Mouse (Mus musculus) MEL (cell line): Measurements from ENCODE around the gene Bud31. TPM values are rescaled to one million over a fixed set of nuclear protein-coding genes. Genes with fewer than 3 reads are reported as not detected.

Source experiments
- DNase-seq: peaks from one replicate; pipeline ENCODE4 v3.0.0; 2011; ENCODE audit warnings: low read depth, low spot score
- H3K27ac ChIP-seq: 2 replicates; pipeline ENCODE4 v1.5.1; 2012; ENCODE audit warnings: low read depth, mild to moderate bottlenecking, control low read depth, low read length, moderate library complexity; ENCODE audit not compliant: control insufficient read depth
- H3K27me3 ChIP-seq, 2 experiments: fragments of 150-350 bp in 1 of 2; sonication (generic) in 1 of 2; 2 replicates each; pipeline ENCODE4 v1.6.1; 2012; ENCODE audit warnings: low read length in 2 of 2, mild to moderate bottlenecking in 2 of 2, improper control_type of control experiment in 1 of 2, moderate library complexity in 1 of 2; ENCODE audit not compliant: insufficient read depth in 2 of 2, control insufficient read depth in 1 of 2
- H3K36me3 ChIP-seq, 2 experiments: 2 replicates each; pipeline ENCODE4 v1.6.1; 2012 to 2014; ENCODE audit warnings: low read length in 2 of 2, improper control_type of control experiment in 1 of 2, inconsistent platforms in 1 of 2, mild to moderate bottlenecking in 1 of 2; ENCODE audit not compliant: insufficient read depth in 2 of 2, control insufficient read depth in 1 of 2
- H3K4me1 ChIP-seq, 2 experiments: fragments of 150-350 bp in 1 of 2; sonication (generic) in 1 of 2; 2 replicates each; pipeline ENCODE4 v1.6.1; 2012; ENCODE audit warnings: low read length in 2 of 2, improper control_type of control experiment in 1 of 2, mild to moderate bottlenecking in 1 of 2; ENCODE audit not compliant: insufficient read depth in 2 of 2, control insufficient read depth in 1 of 2
- H3K4me3 ChIP-seq, 2 experiments: fragments of 150-350 bp in 1 of 2; sonication (generic) in 1 of 2; 2 replicates each; pipeline ENCODE4 v1.5.1; 2012; ENCODE audit warnings: low read depth in 2 of 2, low read length in 2 of 2, mild to moderate bottlenecking in 2 of 2, moderate library complexity in 2 of 2, control low read depth in 1 of 2, improper control_type of control experiment in 1 of 2; ENCODE audit not compliant: control insufficient read depth in 1 of 2, insufficient read depth in 1 of 2
- H3K79me2 ChIP-seq: 2 replicates; pipeline ENCODE4 v1.6.1; 2012; ENCODE audit warnings: mild to moderate bottlenecking, low read length, moderate library complexity; ENCODE audit not compliant: control insufficient read depth, poor library complexity, insufficient read depth
- H3K9ac ChIP-seq: 2 replicates; pipeline ENCODE4 v1.6.1; 2012; ENCODE audit warnings: low read depth, mild to moderate bottlenecking, control low read depth, low read length, moderate library complexity; ENCODE audit not compliant: control insufficient read depth, poor library complexity, severe bottlenecking
- H3K9me3 ChIP-seq: fragments of 150-350 bp; sonication (generic); replicated peaks from 2 replicates; pipeline ENCODE4 v1.6.1; 2012; ENCODE audit warnings: mild to moderate bottlenecking, low read length, improper control_type of control experiment, moderate library complexity; ENCODE audit not compliant: insufficient read depth
- CHD1 ChIP-seq: IDR thresholded peaks from 2 replicates; pipeline ENCODE4 v1.6.1; 2012; ENCODE audit warnings: low read depth, mild to moderate bottlenecking, inconsistent platforms, low read length, improper control_type of control experiment
- CTCF ChIP-seq, 3 experiments: IDR thresholded peaks in 2 of 3; conservative IDR thresholded peaks in 1 of 3; 2 replicates each; pipeline ENCODE4 v1.5.1; 2011 to 2012; ENCODE audit warnings: low read length in 3 of 3, low read depth in 2 of 3, mild to moderate bottlenecking in 2 of 3, improper control_type of control experiment in 1 of 3, inconsistent platforms in 1 of 3, mixed read lengths in 1 of 3, moderate library complexity in 1 of 3; ENCODE audit not compliant: control insufficient read depth in 1 of 3, insufficient read depth in 1 of 3, poor library complexity in 1 of 3, severe bottlenecking in 1 of 3
- EP300 ChIP-seq, 2 experiments: IDR thresholded peaks; 2 replicates each; pipeline ENCODE4 v1.6.1; 2011; ENCODE audit warnings: improper control_type of control experiment in 2 of 2, low read length in 2 of 2, low read depth in 1 of 2, mild to moderate bottlenecking in 1 of 2
- ETS1 ChIP-seq: IDR thresholded peaks from 2 replicates; pipeline ENCODE4 v1.6.1; 2012; ENCODE audit warnings: low read depth, mild to moderate bottlenecking, inconsistent platforms, low read length, improper control_type of control experiment, moderate library complexity
- GATA1 ChIP-seq: IDR thresholded peaks from 2 replicates; pipeline ENCODE4 v1.6.1; 2011; ENCODE audit warnings: low read depth, low read length, improper control_type of control experiment
- HCFC1 ChIP-seq: IDR thresholded peaks from 2 replicates; pipeline ENCODE4 v1.6.1; 2012; ENCODE audit warnings: low read depth, mild to moderate bottlenecking, inconsistent platforms, low read length, improper control_type of control experiment, moderate library complexity
- JUND ChIP-seq: IDR thresholded peaks from 2 replicates; pipeline ENCODE4 v1.6.1; 2011; ENCODE audit warnings: low read depth, mild to moderate bottlenecking, improper control_type of control experiment, low read length
- KAT2A ChIP-seq: conservative IDR thresholded peaks from 2 replicates; pipeline ENCODE4 v1.6.1; 2012; ENCODE audit warnings: low read depth, low read length, improper control_type of control experiment, inconsistent platforms
- MAX ChIP-seq: IDR thresholded peaks from 2 replicates; pipeline ENCODE4 v1.6.1; 2011; ENCODE audit warnings: low read length, improper control_type of control experiment
- MAZ ChIP-seq: IDR thresholded peaks from 2 replicates; pipeline ENCODE4 v1.6.1; 2012; ENCODE audit warnings: low read depth, mild to moderate bottlenecking, inconsistent platforms, low read length, improper control_type of control experiment
- MEF2A ChIP-seq: IDR thresholded peaks from 2 replicates; pipeline ENCODE4 v1.6.1; 2014; ENCODE audit warnings: low read depth, mild to moderate bottlenecking, inconsistent platforms, low read length, improper control_type of control experiment; ENCODE audit not compliant: poor library complexity, insufficient replicate concordance, severe bottlenecking; ENCODE audit errors: extremely low read depth
- MXI1 ChIP-seq: IDR thresholded peaks from 2 replicates; pipeline ENCODE4 v1.6.1; 2011; ENCODE audit warnings: mild to moderate bottlenecking, low read depth, low read length, improper control_type of control experiment
- NELFE ChIP-seq: IDR thresholded peaks from 2 replicates; pipeline ENCODE4 v1.6.1; 2011; ENCODE audit warnings: low read depth, low read length, improper control_type of control experiment
- POLR2AphosphoS2 ChIP-seq: IDR thresholded peaks from 2 replicates; pipeline ENCODE4 v1.6.1; 2011; ENCODE audit warnings: low read length, improper control_type of control experiment
- RAD21 ChIP-seq: IDR thresholded peaks from 2 replicates; pipeline ENCODE4 v1.6.1; 2011; ENCODE audit warnings: mild to moderate bottlenecking, low read depth, low read length, improper control_type of control experiment
- SIN3A ChIP-seq: IDR thresholded peaks from 2 replicates; pipeline ENCODE4 v1.6.1; 2012; ENCODE audit warnings: low read length, improper control_type of control experiment, inconsistent platforms
- SMC3 ChIP-seq: IDR thresholded peaks from 2 replicates; pipeline ENCODE4 v1.6.1; 2011; ENCODE audit warnings: low read depth, low read length, improper control_type of control experiment
- TAL1 ChIP-seq: IDR thresholded peaks from 2 replicates; pipeline ENCODE4 v1.6.1; 2012; ENCODE audit warnings: mild to moderate bottlenecking, inconsistent platforms, low read length, moderate library complexity, mixed read lengths
- TBP ChIP-seq: IDR thresholded peaks from 2 replicates; pipeline ENCODE4 v1.8.0; 2011; ENCODE audit warnings: low read depth, low read length, improper control_type of control experiment
- TCF12 ChIP-seq: IDR thresholded peaks from 2 replicates; pipeline ENCODE4 v1.6.1; 2014; ENCODE audit warnings: low read depth, mild to moderate bottlenecking, inconsistent platforms, low read length, improper control_type of control experiment, moderate library complexity
- UBTF ChIP-seq: IDR thresholded peaks from 2 replicates; pipeline ENCODE4 v1.6.1; 2012; ENCODE audit warnings: low read depth, mild to moderate bottlenecking, inconsistent platforms, low read length, improper control_type of control experiment, moderate library complexity, borderline replicate concordance; ENCODE audit not compliant: insufficient read depth
- USF1 ChIP-seq: IDR thresholded peaks from 2 replicates; pipeline ENCODE4 v1.6.1; 2014; ENCODE audit warnings: low read depth, mild to moderate bottlenecking, inconsistent platforms, low read length, improper control_type of control experiment, moderate library complexity
- USF2 ChIP-seq, 2 experiments: IDR thresholded peaks; 2 replicates each; pipeline ENCODE4 v1.6.1; 2011 to 2012; ENCODE audit warnings: improper control_type of control experiment in 2 of 2, low read length in 2 of 2, borderline replicate concordance in 1 of 2, inconsistent platforms in 1 of 2, low read depth in 1 of 2, mild to moderate bottlenecking in 1 of 2; ENCODE audit not compliant: insufficient read depth in 1 of 2
- ZC3H11A ChIP-seq: IDR thresholded peaks from 2 replicates; pipeline ENCODE4 v1.6.1; 2012; ENCODE audit warnings: low read depth, mild to moderate bottlenecking, inconsistent platforms, low read length, improper control_type of control experiment
- ZKSCAN1 ChIP-seq: IDR thresholded peaks from 2 replicates; pipeline ENCODE4 v1.6.1; 2012; ENCODE audit warnings: low read depth, mild to moderate bottlenecking, inconsistent platforms, low read length, improper control_type of control experiment, moderate library complexity
- ZMIZ1 ChIP-seq: IDR thresholded peaks from 2 replicates; pipeline ENCODE4 v1.6.1; 2012; ENCODE audit warnings: low read depth, mild to moderate bottlenecking, inconsistent platforms, low read length, improper control_type of control experiment, moderate library complexity
- polyA plus RNA-seq, 2 experiments: library from polyadenylated mRNA; stranded (reverse) in 1 of 2; unstranded in 1 of 2; fragments of >175 nt in 1 of 2; fragments of >200 nt in 1 of 2; gene quantifications; 2 replicates each; pipeline versions ENCODE4 v1.2.1 to v1.2.4; 2012; ENCODE audit warnings: low replicate concordance in 2 of 2, low read depth in 1 of 2; ENCODE audit not compliant: insufficient read length in 2 of 2, insufficient read depth in 1 of 2, missing spikeins in 1 of 2
- total RNA-seq: library from RNA; depleted of rRNA; stranded (reverse); fragments of 300-350 nt; gene quantifications from 2 replicates; pipeline ENCODE4 v1.2.3, GENCODE M21; 2012

The Bud31 gene
- total and polyA plus RNA-seq, 3 experiments = 193 to 207 TPM; not detected in 1

DNA sequence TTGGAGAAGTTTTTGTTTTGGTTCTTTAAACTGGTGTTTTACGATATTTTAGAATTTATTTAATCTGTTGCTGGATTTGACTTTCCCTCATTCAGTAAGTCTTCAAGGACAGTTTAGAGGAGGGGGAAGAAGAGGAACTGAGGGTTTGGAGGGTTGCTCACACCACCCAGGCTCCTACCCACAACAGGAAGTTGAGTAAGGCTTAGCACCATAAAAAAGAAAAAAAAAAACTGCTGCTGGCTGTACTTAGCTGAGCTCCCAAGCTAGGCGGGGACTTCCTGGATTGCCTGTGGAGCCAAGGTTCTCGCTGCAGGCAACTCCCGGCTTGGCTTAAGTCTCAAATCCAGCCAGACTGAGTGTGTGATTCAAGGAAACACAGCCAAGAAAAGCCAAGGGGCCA, 23.8 kb upstream of the Bud31 start (continued):
- TF ChIP-seq NELFE = peak; percentile 10; the same call in 1 of the 2 replicates
- no peak for TF ChIP-seq MXI1
- TF ChIP-seq USF2 (IDR thresholded peaks at IDR 0.05; ENCODE audit: borderline replicate concordance in 1 of 2, insufficient read depth in 1 of 2, low read depth in 1 of 2, low read length in 2 of 2) = no peak
- no peak for TF ChIP-seq CHD1
- peak; percentile 63 for TF ChIP-seq HCFC1
- TF ChIP-seq ZMIZ1 = peak; percentile 47; the same call in 1 of the 2 replicates
- TF ChIP-seq GATA1 = no peak
- no peak for TF ChIP-seq RAD21
- TF ChIP-seq EP300 (IDR thresholded peaks at IDR 0.05; ENCODE audit: low read depth in 1 of 2, low read length in 2 of 2) = peak; percentile 73 to 75
- no peak for TF ChIP-seq UBTF
- TF ChIP-seq POLR2AphosphoS2 = no peak
- no peak for TF ChIP-seq KAT2A
- no peak for TF ChIP-seq MAX
- TF ChIP-seq ETS1 = peak; percentile 81
- no peak for TF ChIP-seq TAL1
- TF ChIP-seq ZC3H11A = no peak
- peak; percentile 63 for TF ChIP-seq SIN3A
- TF ChIP-seq USF1 = no peak
- 0 out of 2 replicates have a peak, but pooled peaks have one; percentile 11 for TF ChIP-seq ZKSCAN1
- peak; percentile 80; the same call in 1 of the 2 replicates for TF ChIP-seq MAZ

DNA sequence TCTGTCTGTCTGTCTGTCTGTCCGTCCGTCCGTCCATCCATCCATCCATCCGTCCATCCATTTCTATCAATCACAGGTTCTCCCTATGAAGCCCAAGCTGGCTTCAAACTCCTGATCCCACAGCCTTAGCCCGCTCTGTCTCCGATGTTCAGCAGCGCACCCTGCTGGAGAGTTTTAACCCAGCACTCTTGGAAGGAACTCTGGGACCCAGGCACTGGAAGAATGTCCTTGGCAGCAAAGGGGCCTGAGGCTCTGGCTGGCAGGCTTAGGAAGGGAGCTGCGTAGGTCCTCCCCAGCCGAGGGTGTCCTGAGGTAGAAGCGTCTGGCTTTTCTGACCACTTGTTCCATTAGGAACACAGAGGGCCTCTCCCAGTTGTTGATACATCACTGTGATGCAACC, 23.2 kb upstream of the Bud31 start:
- H3K27me3 ChIP-seq = no peaks in the 10 kb centered on the region
- H3K9me3 ChIP-seq = no peaks in the 10 kb centered on the region
- DNase-seq = peak; percentile 71
- peaks cover 4 to 18% of the 10 kb centered on the region in 2 experiments; a peak in 3 of 4 replicates for H3K4me1 ChIP-seq
- H3K36me3 ChIP-seq = peaks cover 3 to 13% of the 10 kb centered on the region in 2 experiments
- peaks cover 58% of the 10 kb centered on the region for H3K79me2 ChIP-seq
- TF ChIP-seq RAD21 (peak; percentile 23), JUND (no peak), GATA1 (no peak), MEF2A (no peak), USF1 (no peak), CHD1 (0 out of 2 replicates have a peak, but pooled peaks have one; percentile 5), NELFE (no peak), TBP (no peak), CTCF (IDR thresholded peaks at IDR 0.05 in 2 of 3, conservative IDR thresholded peaks at IDR 0.05 in 1 of 3; ENCODE audit: control insufficient read depth in 1 of 3, insufficient read depth in 1 of 3, low read depth in 2 of 3, low read length in 3 of 3, poor library complexity in 1 of 3, severe bottlenecking in 1 of 3) (peak; percentile 58 to 73 (median 69)), KAT2A (no peak), TAL1 (no peak), EP300 (IDR thresholded peaks at IDR 0.05; ENCODE audit: low read depth in 1 of 2, low read length in 2 of 2) (0 out of 4 replicates have a peak, but pooled peaks of 1 of the 2 experiments have one; percentile 8), SMC3 (peak; percentile 42), USF2 (IDR thresholded peaks at IDR 0.05; ENCODE audit: borderline replicate concordance in 1 of 2, insufficient read depth in 1 of 2, low read depth in 1 of 2, low read length in 2 of 2) (no peak), TCF12 (no peak)
- peak overlapping the region; percentile 66 for H3K9ac ChIP-seq
- peak overlapping the region; percentile 82 for H3K27ac ChIP-seq
- H3K4me3 ChIP-seq = peak overlapping the region; percentile 36; a peak in 3 of 4 replicates
